Mouse (Mus musculus): ENCODE results near the gene Hpd. TPM values are rescaled to one million over a fixed set of nuclear protein-coding genes. Genes with fewer than 3 reads are reported as not detected.

Gene Hpd
- total RNA-seq, 4 experiments from 2014 or later = 1.2 to 1.5 (median 1.3) TPM; not detected in 1

- no peak for DNase-seq
Measured at GRCm38 (mm10) chr5:123134186-123134874, 48.2 kb downstream of the Hpd start.

GRCm38 (mm10) chr5:123133784-123134143 is 48.8 kb downstream of the Hpd start:
- no peak for DNase-seq

GRCm38 (mm10) chr5:123133083-123133783 is 49.3 kb downstream of the Hpd start:
- peak; percentile 80 for DNase-seq

- DNase-seq = peak; percentile 71
Measured at GRCm38 (mm10) chr5:123132308-123133071, 50.0 kb downstream of the Hpd start, which contains the start of gene Rhof. Gene Rhof, minus strand, starts transcription at chr5:123132692.

GRCm38 (mm10) chr5:123130814-123131148 is 51.7 kb downstream of the Hpd start:
- DNase-seq = no peak

GRCm38 (mm10) chr5:123130030-123130813 is 52.3 kb downstream of the Hpd start:
- no peak for DNase-seq

- DNase-seq = no peak
Measured at GRCm38 (mm10) chr5:123129170-123129757, 53.3 kb downstream of the Hpd start.

GRCm38 (mm10) chr5:123128426-123129169 is 53.9 kb downstream of the Hpd start:
- DNase-seq = no peak

GRCm38 (mm10) chr5:123127031-123127430 is 55.5 kb downstream of the Hpd start:
- DNase-seq = no peak

- no peak for DNase-seq
Measured at GRCm38 (mm10) chr5:123125638-123126406, 56.7 kb downstream of the Hpd start.

- DNase-seq = no peak
Measured at GRCm38 (mm10) chr5:123125105-123125504, 57.4 kb downstream of the Hpd start.

- DNase-seq = no peak
Measured at GRCm38 (mm10) chr5:123122181-123122580, 60.3 kb downstream of the Hpd start.

Other genes with a start within 250 kb of the Hpd start
- 10 to 100 TPM; 16.9 to 20.0 (median 18.5) TPM for gene Kdm2b, start 192.9 kb downstream of the Hpd start, total RNA-seq (2022)
- 10 to 100 TPM; 11.5 to 13.5 (median 12.0) TPM for gene Orai1, start 167.7 kb downstream of the Hpd start, total RNA-seq (2022)
- gene Morn3, start 135.7 kb downstream of the Hpd start, total RNA-seq (2022) = not detected
- gene Tmem120b, start 114.3 kb downstream of the Hpd start, total RNA-seq (2022) = 10 to 100 TPM in 3 of 4 experiments, 1 to 10 TPM in 1; 9.8 to 22.3 (median 14.5) TPM
- 1 to 10 TPM; 1.3 to 4.4 (median 3.3) TPM for gene Rhof, start 50.0 kb downstream of the Hpd start, total RNA-seq (2022)
- gene Setd1b, start 40.5 kb downstream of the Hpd start, total RNA-seq (2022) = 10 to 100 TPM; 24.2 to 40.1 (median 32.6) TPM
- 10 to 100 TPM; 23.3 to 33.3 (median 28.0) TPM for gene Psmd9, start 13.3 kb downstream of the Hpd start, total RNA-seq (2022)
- gene Wdr66, start 69.4 kb upstream of the Hpd start, total RNA-seq (2022) = 1 to 10 TPM in 3 of 4 experiments, under 1 TPM in 1; 0.59 to 1.8 (median 1.3) TPM
- gene Bcl7a, start 161.1 kb upstream of the Hpd start, total RNA-seq (2022) = 10 to 100 TPM in 3 of 4 experiments, 1 to 10 TPM in 1; 9.7 to 15.1 (median 13.2) TPM
- gene Mlxip, start 212.1 kb upstream of the Hpd start, total RNA-seq (2022) = 10 to 100 TPM; 21.6 to 32.8 (median 27.1) TPM

All from adrenal gland, adult 8-10 months (tissue).